Mouse (Mus musculus) liver, embryonic 16.5 days (tissue): ENCODE results near the gene Gm48551. TPM values are rescaled to one million over a fixed set of nuclear protein-coding genes. Genes with fewer than 3 reads are reported as not detected.

Source experiments
- ATAC-seq: fragments of 200-750 bp; cut with Nextera tagmentation; 2 replicates; pipeline ENCODE4 v1.8.0; 2017; ENCODE audit warnings: low read depth, mild to moderate bottlenecking, moderate number of reproducible peaks, moderate library complexity
- H3K27ac ChIP-seq: fragments of 300-500 bp; sonication (generic); 2 replicates; pipeline ENCODE4 v1.5.1; 2014; ENCODE audit warnings: mild to moderate bottlenecking, low read length
- H3K27me3 ChIP-seq: fragments of 300-500 bp; sonication (generic); 2 replicates; pipeline ENCODE4 v1.6.1; 2014; ENCODE audit warnings: low read depth, low read length, mixed read lengths; ENCODE audit not compliant: control insufficient read depth, insufficient read depth
- H3K36me3 ChIP-seq: fragments of 300-500 bp; sonication (generic); 2 replicates; pipeline ENCODE4 v1.6.1; 2014; ENCODE audit warnings: mild to moderate bottlenecking; ENCODE audit not compliant: control insufficient read depth, insufficient read depth
- H3K4me1 ChIP-seq: fragments of 300-500 bp; sonication (generic); 2 replicates; pipeline ENCODE4 v1.6.1; 2014; ENCODE audit warnings: low read depth, low read length, mixed read lengths; ENCODE audit not compliant: control insufficient read depth
- H3K4me2 ChIP-seq: fragments of 300-500 bp; sonication (generic); 2 replicates; pipeline ENCODE4 v1.6.1; 2014; ENCODE audit warnings: low read depth, low read length, mixed read lengths
- H3K4me3 ChIP-seq: fragments of 300-500 bp; sonication (generic); 2 replicates; pipeline ENCODE4 v1.5.1; 2014; ENCODE audit warnings: low read depth, mild to moderate bottlenecking, low read length
- H3K9ac ChIP-seq: fragments of 300-500 bp; sonication (generic); 2 replicates; pipeline ENCODE4 v1.6.1; 2014; ENCODE audit warnings: low read depth, low read length
- H3K9me3 ChIP-seq: fragments of 300-500 bp; sonication (generic); replicated peaks from 2 replicates; pipeline ENCODE4 v1.6.1; 2016; ENCODE audit warnings: low read length; ENCODE audit not compliant: control insufficient read depth
- WGBS: fragments of 180-500 bp; shearing (Covaris S2); extraction: QIAGEN DNeasy Blood & Tissue Kit; methylation state at CpG from one replicate; pipeline ENCODE4 v1.1.7; 2014; ENCODE audit not compliant: insufficient replicate concordance; 5-methylcytosine and 5-hydroxymethylcytosine counted together
- polyA plus RNA-seq: library from polyadenylated mRNA; unstranded; fragments of >200 nt; fragmentation: Nextera tagmentation; extraction: Ambion mirVana; gene quantifications from 2 replicates; pipeline ENCODE4 v1.2.1, GENCODE M21; 2015

The Gm48551 gene
- polyA plus RNA-seq, 1 experiment from 2014 or later: 0.55 TPM

- 69% methylated on average over 9 of the region's 9 CpGs for WGBS
- Histone ChIP-seq H3K9ac (no peak overlapping the region), H3K27me3 (peaks cover 29% of the 10 kb centered on the region), H3K27ac (peak overlapping the region; percentile 71), H3K4me1 (peaks cover 63% of the 10 kb centered on the region), H3K36me3 (no peaks in the 10 kb centered on the region), H3K4me3 (no peak overlapping the region), H3K9me3 (no peaks in the 10 kb centered on the region), H3K4me2 (no peak overlapping the region)
- ATAC-seq: no peak
These were observed 26.7 kb downstream of the Gm48551 start for GRCm38 (mm10) chr10:81410981-81411380.

GRCm38 (mm10) chr10:81411471-81412400 is 27.5 kb downstream of the Gm48551 start:
- H3K36me3 ChIP-seq: no peaks in the 10 kb centered on the region
- WGBS: 66% methylated on average over 18 of the region's 18 CpGs
- no peak for ATAC-seq
- H3K27me3 ChIP-seq: peaks cover 22% of the 10 kb centered on the region
- H3K27ac ChIP-seq: peak overlapping the region; percentile 55
- H3K4me3 ChIP-seq: no peak overlapping the region
- peaks cover 67% of the 10 kb centered on the region for H3K4me1 ChIP-seq
- H3K9me3 ChIP-seq: no peaks in the 10 kb centered on the region
- peak overlapping the region; percentile 9; the same call in 1 of the 2 replicates for H3K9ac ChIP-seq
- H3K4me2 ChIP-seq: no peak overlapping the region

DNA sequence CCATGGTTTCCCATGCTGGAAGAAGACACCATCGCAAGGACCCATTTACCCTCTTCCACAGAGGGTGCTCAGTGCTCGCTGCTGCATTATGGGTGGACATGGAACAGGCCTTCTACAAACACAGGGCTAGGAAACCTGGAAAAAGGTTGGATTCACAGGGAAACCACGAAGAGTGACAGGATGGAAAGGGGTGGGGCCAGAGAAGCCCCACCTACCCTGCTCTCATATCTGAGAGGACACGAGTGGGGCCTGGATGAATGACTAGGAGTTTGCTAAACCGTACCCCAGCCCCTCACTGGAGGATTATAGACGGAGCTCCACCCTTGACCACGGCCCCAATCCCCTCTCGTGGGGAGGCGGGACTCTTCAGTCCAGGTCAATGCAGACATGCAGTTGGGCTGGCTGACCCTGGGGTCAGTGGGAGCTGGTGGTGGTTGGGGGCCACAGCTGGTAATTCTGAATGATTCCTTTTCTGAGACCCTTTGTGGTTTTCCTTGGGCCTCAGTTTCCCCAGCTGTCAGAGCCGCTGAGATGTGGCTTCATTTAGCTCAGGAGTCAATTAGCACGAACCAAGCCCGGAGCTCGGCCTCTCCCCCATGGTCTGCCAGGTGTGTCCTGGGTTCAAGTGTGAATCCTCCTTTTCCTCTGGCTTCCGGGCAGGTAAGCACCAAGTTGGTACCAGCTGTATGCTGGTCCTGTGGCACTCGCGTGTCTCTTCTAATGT is 28.5 kb downstream of the Gm48551 start:
- Histone ChIP-seq H3K36me3 (no peaks in the 10 kb centered on the region), H3K9ac (0 out of 2 replicates have a peak overlapping the region, but pooled peaks have one; percentile 12), H3K27ac (peak overlapping the region; percentile 55), H3K4me1 (peaks cover 71% of the 10 kb centered on the region), H3K4me2 (no peak overlapping the region), H3K9me3 (no peaks in the 10 kb centered on the region), H3K4me3 (no peak overlapping the region), H3K27me3 (peaks cover 12% of the 10 kb centered on the region)
- ATAC-seq: no peak
- 58% methylated on average over 16 of the region's 16 CpGs for WGBS

DNA sequence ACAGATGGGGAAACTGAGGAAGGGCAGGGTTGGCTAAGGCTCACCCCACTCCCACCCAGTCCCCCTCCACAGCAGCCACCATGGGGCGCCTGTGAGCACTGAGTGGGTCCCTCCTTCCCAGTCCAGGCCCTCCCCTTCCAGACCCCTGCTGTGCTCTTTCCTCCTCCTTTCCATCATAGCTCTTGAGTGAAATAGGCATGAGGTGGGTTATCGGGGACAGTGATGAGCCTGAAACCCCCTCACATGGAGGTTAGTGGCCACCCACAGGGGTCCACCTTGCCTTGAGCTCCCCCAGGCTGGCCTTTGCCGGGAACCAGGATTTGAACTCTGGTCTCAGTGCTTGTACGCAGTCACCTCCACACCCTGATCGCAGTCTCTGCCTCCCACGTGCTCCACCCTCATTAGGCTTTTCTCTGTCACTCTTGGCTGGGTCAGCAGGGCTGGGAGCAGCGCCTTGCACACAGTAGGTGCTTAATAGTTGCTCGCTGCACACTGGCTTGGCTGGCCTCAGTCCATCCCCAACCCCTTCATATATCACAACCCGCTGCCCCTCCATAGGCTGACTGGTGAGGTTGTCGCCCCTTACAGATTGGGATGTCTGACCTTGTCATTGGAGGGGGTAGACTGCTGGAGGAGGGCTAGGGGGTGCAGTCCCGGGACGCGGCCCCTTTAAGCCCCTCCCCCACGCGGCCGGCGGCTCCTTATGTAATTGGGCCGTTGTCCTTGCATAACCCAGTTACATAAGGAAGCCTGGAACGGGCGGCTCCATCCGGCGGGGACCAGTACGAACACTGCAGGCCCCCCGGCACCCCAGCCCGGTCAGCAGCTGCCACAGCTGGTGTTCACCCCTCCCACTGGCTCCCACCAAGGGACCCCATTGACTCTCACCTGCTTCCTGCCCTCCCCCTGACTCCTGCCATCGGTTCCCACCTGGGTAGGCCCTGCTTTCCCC is 29.3 kb downstream of the Gm48551 start:
- H3K4me2 ChIP-seq: 0 out of 2 replicates have a peak overlapping the region, but pooled peaks have one; percentile 26
- H3K9me3 ChIP-seq: no peaks in the 10 kb centered on the region
- H3K4me3 ChIP-seq: peak overlapping the region; percentile 29
- peak overlapping the region; percentile 48 for H3K27ac ChIP-seq
- peak overlapping the region; percentile 28; the same call in 1 of the 2 replicates for H3K9ac ChIP-seq
- ATAC-seq: peak; percentile 45
- H3K4me1 ChIP-seq: peaks cover 63% of the 10 kb centered on the region
- 18% methylated on average over 26 of the region's 26 CpGs for WGBS
- no peaks in the 10 kb centered on the region for H3K36me3 ChIP-seq
- H3K27me3 ChIP-seq: peaks cover 3% of the 10 kb centered on the region

DNA sequence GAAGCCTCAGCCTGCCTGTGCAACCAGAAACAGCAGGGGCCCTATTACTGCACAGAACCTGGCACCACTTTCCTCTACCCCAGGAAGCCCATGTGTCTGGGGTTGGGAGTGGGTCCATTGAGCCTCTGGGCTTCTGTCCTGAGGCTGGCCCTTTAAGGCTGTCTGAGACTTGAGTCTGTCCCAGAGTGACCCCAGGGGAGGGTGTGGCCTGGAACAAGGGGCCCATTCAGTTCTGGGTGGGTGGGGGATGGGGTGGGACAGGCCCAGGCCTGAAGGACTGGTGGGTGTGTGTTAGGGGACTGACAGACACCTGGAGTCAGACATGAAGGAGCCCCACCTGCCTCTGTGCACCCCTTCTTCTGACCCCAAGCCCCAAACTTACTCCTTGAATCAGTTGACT is 30.4 kb downstream of the Gm48551 start:
- no peak for ATAC-seq
- H3K4me1 ChIP-seq: peaks cover 52% of the 10 kb centered on the region
- H3K4me2 ChIP-seq: no peak overlapping the region
- H3K27ac ChIP-seq: peak overlapping the region; percentile 28
- no peak overlapping the region for H3K4me3 ChIP-seq
- H3K27me3 ChIP-seq: no peaks in the 10 kb centered on the region
- no peaks in the 10 kb centered on the region for H3K36me3 ChIP-seq
- no peaks in the 10 kb centered on the region for H3K9me3 ChIP-seq
- no peak overlapping the region for H3K9ac ChIP-seq

- no peak for ATAC-seq
- H3K4me2 ChIP-seq: no peak overlapping the region
- H3K27ac ChIP-seq: no peak overlapping the region
- no peak overlapping the region for H3K9ac ChIP-seq
- no peaks in the 10 kb centered on the region for H3K27me3 ChIP-seq
- H3K36me3 ChIP-seq: no peaks in the 10 kb centered on the region
- WGBS: 55% methylated on average over 5 of the region's 5 CpGs
- no peaks in the 10 kb centered on the region for H3K9me3 ChIP-seq
- no peak overlapping the region for H3K4me3 ChIP-seq
- H3K4me1 ChIP-seq: peaks cover 52% of the 10 kb centered on the region
These were observed 30.9 kb downstream of the Gm48551 start for GRCm38 (mm10) chr10:81415146-81415545.

DNA sequence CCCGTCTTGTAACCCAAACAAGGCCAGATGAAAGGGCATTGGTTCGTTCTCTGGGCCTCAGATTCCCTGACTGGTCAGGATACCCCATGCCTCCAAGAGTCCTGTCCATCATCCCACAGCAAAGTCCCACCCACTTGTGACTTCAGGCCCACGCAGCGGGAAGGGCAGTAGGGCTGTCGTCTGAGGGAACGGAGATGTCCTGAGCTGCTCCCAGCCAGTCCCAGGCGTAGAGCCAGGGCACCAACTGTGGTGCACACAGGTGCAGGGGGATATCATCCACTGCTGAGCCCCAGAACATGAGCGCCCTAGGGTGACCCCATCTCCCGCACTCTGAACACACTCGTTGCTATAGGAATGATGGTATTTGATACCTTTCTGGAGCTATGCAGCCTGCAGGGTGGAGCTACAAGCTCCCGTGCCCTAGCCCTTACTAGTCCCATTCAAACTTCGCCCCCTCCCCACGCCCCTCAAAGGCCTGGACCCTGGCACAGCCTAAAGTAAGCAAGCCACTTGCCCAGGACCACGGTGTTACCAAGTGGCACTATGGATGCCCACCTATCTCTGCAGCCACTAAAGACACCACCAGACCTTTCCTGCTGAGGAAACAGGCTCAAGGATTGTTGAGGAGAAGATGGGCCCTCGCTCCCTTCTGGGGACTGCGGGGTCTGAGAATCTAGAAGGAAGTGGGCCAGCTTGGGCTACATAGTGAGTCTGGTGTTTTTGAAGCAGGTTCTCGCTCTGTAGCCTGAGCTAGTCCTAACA is 31.5 kb downstream of the Gm48551 start:
- Histone ChIP-seq H3K4me3 (no peak overlapping the region), H3K9ac (no peak overlapping the region), H3K4me1 (peaks cover 47% of the 10 kb centered on the region), H3K9me3 (no peaks in the 10 kb centered on the region), H3K27ac (no peak overlapping the region), H3K36me3 (no peaks in the 10 kb centered on the region), H3K4me2 (no peak overlapping the region), H3K27me3 (no peaks in the 10 kb centered on the region)
- WGBS: 57% methylated on average over 17 of the region's 17 CpGs
- ATAC-seq: no peak
